Mouse (Mus musculus) gastrocnemius, adult 2 months (tissue): Measurements from ENCODE around the gene Spaca3. TPM values are rescaled to one million over a fixed set of nuclear protein-coding genes. Genes with fewer than 3 reads are reported as not detected.

Experiments used
- DNase-seq: peaks from one replicate; pipeline ENCODE4 v3.0.0; 2022
- H3K27ac ChIP-seq: fragments of 200-600 bp; 2 replicates; pipeline ENCODE4 v1.8.1; 2022; ENCODE audit warnings: mild to moderate bottlenecking
- H3K4me3 ChIP-seq: fragments of 200-600 bp; 2 replicates; pipeline ENCODE4 v1.8.1; 2022; ENCODE audit warnings: mild to moderate bottlenecking, moderate library complexity
- CTCF ChIP-seq: fragments of 200-600 bp; IDR thresholded peaks from 2 replicates; pipeline ENCODE4 v1.8.1; 2022; ENCODE audit warnings: antibody characterized with exemption, mild to moderate bottlenecking, moderate library complexity
- intact Hi-C: fragments of 180-260 bp; cut with DNase I; formaldehyde crosslinking; loops from one replicate; pipeline ENCODE4 v1.15.1; 2025
- total RNA-seq, 2 experiments: library from RNA; stranded (reverse); gene quantifications; 2 replicates each; pipeline ENCODE4 v1.2.3; 2021

Spaca3 gene
- total RNA-seq, 2 experiments from 2014 or later, result not detected

DNA sequence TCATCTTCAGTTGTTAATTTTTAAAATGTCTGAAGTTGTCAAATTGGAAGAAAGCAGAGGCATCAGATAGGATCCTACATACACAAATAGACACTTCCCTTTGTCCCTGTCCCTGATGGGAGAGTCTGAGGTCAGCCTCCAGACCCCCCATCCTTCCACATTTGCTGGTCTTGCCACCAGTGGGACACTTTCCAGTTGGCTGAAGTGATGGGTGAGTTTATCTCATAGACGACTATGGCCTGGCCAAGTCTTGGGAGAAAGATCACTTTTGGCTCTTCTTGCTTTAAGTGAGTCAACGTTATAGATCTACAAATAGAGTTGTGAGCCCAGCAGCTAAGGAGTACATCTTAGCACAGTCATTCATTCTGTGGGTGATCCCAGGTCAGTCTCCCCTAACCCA, 19.9 kb downstream of the Spaca3 start:
- peak overlapping the region; percentile 50; the same call in 1 of the 2 replicates for H3K27ac ChIP-seq
- TF ChIP-seq CTCF, result no peak
- DNase-seq, result no peak
- no peak overlapping the region for H3K4me3 ChIP-seq
- intact Hi-C loops, result no loop called here

DNA sequence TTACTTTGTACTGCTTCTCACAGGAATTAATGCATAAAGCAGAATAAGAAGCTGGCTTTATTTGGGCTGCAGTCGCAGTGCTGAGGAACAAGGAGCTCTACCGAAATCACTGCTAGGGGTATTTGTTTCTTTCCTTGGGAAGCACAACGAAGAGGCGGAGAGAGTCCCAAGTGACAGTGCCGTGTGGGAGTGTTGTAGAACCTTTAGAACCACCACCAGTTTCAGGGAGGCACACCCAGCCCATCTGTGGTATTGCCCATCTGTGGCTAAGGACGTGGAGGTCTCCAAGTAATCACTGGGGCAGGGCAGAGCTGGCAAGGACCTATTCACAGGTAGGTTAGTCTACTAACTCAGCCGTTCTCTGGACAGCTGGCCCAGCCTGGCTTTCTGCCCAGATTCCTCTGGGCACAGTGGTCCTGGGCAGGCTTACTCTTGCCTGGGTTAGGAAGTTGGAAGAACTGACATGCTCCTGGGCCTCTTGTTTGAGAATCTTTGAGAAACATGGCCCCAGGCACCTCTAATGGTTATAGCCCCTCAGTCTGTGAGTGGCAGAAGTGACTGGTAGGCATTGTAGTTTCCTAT, 24.2 kb downstream of the Spaca3 start:
- DNase-seq, result no peak
- intact Hi-C loops, result no loop called here
- TF ChIP-seq CTCF, result no peak

DNA sequence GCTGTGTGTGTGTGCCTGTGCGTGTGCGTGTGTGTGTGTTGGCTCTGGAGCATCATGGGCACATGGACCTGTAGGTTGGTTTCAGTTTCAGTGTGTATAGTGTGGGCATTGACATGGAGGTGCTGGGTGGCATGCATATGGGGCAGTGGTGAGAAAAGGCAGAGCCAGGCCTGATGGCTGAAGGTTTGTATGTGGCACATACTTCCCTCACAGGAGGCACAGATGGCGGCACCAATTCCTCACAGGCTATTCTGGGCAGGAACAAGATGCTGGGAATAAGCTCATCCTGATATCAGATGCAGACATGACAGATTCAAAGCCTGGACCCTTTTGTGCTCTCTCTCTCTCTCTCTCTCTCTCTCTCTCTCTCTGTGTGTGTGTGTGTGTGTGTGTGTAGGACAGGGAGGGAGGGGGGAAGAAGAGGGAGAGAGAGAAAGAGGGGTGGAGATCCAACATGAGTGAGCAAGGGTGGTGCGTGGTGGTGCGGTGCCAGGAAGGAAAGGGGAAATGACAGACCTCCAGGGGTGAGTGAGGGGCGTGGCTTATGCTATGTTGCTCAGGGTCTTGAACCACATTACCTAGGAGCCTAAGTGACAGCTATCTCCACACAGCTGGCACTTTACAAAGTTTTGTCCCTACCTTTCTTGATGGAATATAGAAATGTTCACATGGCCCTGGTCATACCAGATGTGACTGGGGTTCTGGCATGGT, 26.5 kb downstream of the Spaca3 start:
- intact Hi-C loops, result no loop called here
- TF ChIP-seq CTCF, result no peak
- H3K27ac ChIP-seq, result no peak overlapping the region
- no peak overlapping the region for H3K4me3 ChIP-seq
- no peak for DNase-seq

More for the DNA sequence above, 24.2 kb downstream of the Spaca3 start:
- H3K27ac ChIP-seq, result no peak overlapping the region
- H3K4me3 ChIP-seq, result no peak overlapping the region

DNA sequence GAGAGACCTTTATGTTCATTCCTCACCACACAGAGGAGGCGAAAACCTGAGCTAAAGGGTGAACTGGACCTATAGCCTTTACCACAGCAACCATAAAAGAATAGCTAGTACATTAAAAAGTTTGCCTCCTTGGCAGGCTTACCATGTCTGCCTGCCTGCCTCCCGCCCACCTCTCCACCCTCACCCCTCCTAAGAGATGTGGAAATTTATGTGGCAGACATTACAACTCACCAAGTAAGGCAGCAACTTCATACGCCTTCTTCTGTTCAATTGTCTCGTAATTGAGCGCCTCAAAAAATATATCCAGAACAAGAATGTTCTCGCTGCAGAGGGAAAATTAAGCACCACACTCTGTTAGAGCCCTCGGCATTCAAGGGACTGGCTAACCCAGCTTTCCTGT, 28.2 kb downstream of the Spaca3 start:
- Histone ChIP-seq H3K4me3 (no peak overlapping the region), H3K27ac (no peak overlapping the region)
- DNase-seq, result no peak
- intact Hi-C loops, result no loop called here
- TF ChIP-seq CTCF, result no peak

DNA sequence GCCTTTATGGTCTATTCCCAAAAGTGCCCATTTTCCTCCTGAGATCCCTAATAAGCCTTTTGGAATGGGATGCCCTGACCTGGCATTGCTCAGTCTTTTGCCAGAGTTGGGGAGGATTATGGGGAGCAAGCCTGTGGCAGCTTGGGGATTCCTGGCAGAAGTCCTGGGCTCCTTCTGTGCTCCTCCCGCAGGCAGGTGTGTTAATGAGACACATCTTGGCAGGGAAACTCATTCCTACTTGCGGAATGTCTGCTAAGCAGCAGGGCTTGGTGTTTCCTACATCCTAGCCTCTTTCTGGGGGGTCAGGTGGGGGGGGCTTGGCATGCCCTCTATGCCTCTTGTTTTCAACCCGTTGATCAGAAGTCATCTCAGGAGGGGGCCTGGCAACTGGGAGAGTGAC, 28.9 kb downstream of the Spaca3 start:
- no peak overlapping the region for H3K27ac ChIP-seq
- no peak for TF ChIP-seq CTCF
- DNase-seq, result no peak
- intact Hi-C loops, result no loop called here
- H3K4me3 ChIP-seq, result no peak overlapping the region

DNA sequence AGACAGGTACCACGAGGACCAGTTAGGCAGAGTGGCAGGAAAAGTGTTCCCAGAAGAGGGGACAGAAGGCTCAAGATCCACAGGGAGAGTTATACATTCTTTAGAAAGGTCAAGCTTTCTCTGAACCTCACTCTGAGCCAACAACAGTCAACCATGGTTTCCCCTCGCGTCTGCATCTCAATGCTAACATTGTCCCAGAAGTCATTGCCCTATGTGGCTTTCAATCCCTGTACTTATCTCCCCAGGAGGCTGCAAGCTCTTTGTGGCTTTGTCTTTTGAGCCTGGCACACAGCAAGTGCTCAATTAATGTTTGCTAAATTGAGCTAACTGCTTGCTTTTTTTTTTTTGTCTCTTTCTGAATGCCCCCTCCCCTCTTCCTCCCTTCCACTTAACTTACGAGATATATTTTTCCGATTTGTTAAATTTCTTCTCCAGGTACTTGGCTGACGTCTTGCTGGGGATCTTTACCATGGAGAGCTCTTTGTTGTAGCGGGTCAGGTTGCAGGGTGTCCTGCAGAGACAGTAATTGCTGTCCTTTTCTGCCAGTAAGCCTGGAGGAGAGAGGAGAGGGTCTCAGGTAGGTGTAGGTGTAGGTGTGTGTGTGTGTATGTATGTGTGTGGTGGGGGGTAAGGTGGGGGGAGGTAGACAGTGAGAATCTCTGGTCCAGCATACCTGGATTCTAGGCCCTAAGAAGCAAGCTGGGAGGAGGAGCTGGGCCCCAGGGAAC, 31.3 kb downstream of the Spaca3 start:
- Histone ChIP-seq H3K4me3 (no peak overlapping the region), H3K27ac (no peak overlapping the region)
- no peak for TF ChIP-seq CTCF
- no peak for DNase-seq
- intact Hi-C loops, result no loop called here

DNA sequence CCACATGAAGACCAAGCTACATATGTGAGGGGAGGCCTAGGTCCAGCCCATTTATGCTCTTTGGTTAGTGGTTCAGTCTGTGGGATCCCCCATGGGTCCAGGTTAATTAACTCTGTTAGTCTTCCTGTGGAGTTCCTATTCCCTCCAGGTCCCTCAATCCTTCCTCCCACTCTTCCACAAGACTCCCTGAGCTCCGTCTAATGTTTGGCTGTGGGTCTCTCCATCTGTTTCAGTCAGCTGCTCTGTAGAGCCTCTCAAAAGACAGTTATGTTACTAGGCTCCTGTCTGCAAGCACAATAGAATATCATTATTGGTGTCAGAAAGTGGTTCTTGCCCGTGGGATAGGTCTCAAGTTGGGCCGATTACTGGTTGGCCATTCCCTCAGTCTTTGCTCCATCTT, 37.7 kb downstream of the Spaca3 start:
- intact Hi-C loops, result no loop called here
- DNase-seq, result no peak
- TF ChIP-seq CTCF, result no peak
- H3K4me3 ChIP-seq, result no peak overlapping the region
- no peak overlapping the region for H3K27ac ChIP-seq

- Histone ChIP-seq H3K27ac (no peak overlapping the region), H3K4me3 (no peak overlapping the region)
- no peak for TF ChIP-seq CTCF
- intact Hi-C loops, result loop anchor here (10.0 kb wide), 1 partner anchor 634 kb away; no protein-coding TSS in a partner anchor
- DNase-seq, result no peak
Measured at GRCm38 (mm10) chr11:80900555-80900954, 42.4 kb downstream of the Spaca3 start.

GRCm38 (mm10) chr11:80902664-80903063, 44.5 kb downstream of the Spaca3 start:
- no peak for DNase-seq
- no peak overlapping the region for H3K4me3 ChIP-seq
- TF ChIP-seq CTCF, result no peak
- H3K27ac ChIP-seq, result no peak overlapping the region
- intact Hi-C loops, result loop anchor here (10.0 kb wide), 1 partner anchor 632 kb away; no protein-coding TSS in a partner anchor

- intact Hi-C loops, result loop anchor here (10.0 kb wide), 1 partner anchor 631 kb away; no protein-coding TSS in a partner anchor
- H3K27ac ChIP-seq, result no peak overlapping the region
- TF ChIP-seq CTCF, result no peak
- H3K4me3 ChIP-seq, result no peak overlapping the region
- DNase-seq, result no peak
Measured at GRCm38 (mm10) chr11:80903426-80903825, 45.3 kb downstream of the Spaca3 start.

DNA sequence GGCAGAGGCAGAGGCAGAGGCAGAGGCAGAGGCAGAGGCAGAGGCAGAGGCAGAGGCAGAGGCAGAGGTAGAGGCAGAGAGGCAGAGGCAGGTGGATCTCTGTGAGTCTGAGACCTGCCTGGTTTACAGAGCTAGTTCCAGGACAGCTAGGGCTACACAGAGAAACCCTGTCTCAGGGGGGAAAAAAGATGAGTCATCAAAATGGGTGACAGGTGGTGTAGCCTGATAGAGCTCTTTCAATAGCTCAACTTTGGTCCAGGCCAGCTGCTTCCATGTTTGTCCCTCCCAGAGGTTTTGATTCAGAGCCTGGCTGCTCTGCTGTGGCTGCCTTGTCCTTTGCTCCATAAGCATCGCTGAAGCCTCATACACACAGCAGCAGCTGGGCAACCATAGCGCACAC, 46.4 kb downstream of the Spaca3 start:
- no peak for TF ChIP-seq CTCF
- intact Hi-C loops, result loop anchor here (10.0 kb wide), 1 partner anchor 630 kb away; no protein-coding TSS in a partner anchor

GRCm38 (mm10) chr11:80906456-80906855, 48.3 kb downstream of the Spaca3 start:
- intact Hi-C loops, result loop anchor here (10.0 kb wide), 1 partner anchor 628 kb away; no protein-coding TSS in a partner anchor
- DNase-seq, result peak; percentile 57
- peak; percentile 73 for TF ChIP-seq CTCF
- Histone ChIP-seq H3K27ac (no peak overlapping the region), H3K4me3 (no peak overlapping the region)

More for the DNA sequence above, 46.4 kb downstream of the Spaca3 start:
- no peak for DNase-seq
- Histone ChIP-seq H3K4me3 (no peak overlapping the region), H3K27ac (no peak overlapping the region)

DNA sequence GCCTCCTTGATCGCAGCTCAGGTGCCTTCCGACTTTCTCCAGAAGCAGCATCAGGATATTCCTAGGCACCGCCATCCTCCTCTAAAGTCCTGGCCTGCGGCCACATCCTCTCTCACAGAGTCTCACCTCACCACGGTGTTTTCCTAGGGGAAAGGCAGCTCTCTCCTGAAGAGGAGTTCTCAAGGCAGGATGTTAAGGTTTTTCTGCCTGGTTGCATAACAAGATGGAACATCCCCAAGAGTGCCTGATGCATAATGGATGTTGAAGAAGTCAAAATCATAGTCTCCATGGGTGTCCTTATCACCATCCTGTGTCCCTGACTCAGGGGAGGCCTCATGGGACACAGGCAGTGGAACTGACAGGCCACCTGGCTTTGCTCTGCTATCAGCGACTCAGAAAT, 49.7 kb downstream of the Spaca3 start:
- intact Hi-C loops, result loop anchor here (10.0 kb wide), 1 partner anchor 627 kb away; no protein-coding TSS in a partner anchor
- Histone ChIP-seq H3K4me3 (no peak overlapping the region), H3K27ac (no peak overlapping the region)
- no peak for TF ChIP-seq CTCF
- DNase-seq, result no peak
